Mouse (Mus musculus) hindbrain, embryonic 14.5 days (tissue): ENCODE measurements around the gene Hist1h2bb. TPM values are rescaled to one million over a fixed set of nuclear protein-coding genes. Genes with fewer than 3 reads are reported as not detected.
"Not testable (repeated sequence)": the region's sequence is repeated elsewhere in the genome, so short reads cannot be mapped to it uniquely, and the experiment has no call there.

Source experiments
- ATAC-seq: fragments of 200-750 bp; cut with Nextera tagmentation; 2 replicates; pipeline ENCODE4 v1.8.0; 2017; ENCODE audit warnings: moderate number of reproducible peaks, mild to moderate bottlenecking, moderate TSS enrichment, moderate library complexity; ENCODE audit not compliant: low FRiP score
- DNase-seq: peaks from one replicate; pipeline ENCODE4 v3.0.0-alpha.2; 2015; ENCODE audit warnings: low spot score
- H3K27ac ChIP-seq: fragments of 300-500 bp; sonication (generic); 2 replicates; pipeline ENCODE4 v1.5.1; 2014; ENCODE audit warnings: mild to moderate bottlenecking, moderate library complexity
- H3K27me3 ChIP-seq: fragments of 300-500 bp; sonication (generic); 2 replicates; pipeline ENCODE4 v1.6.1; 2014; ENCODE audit warnings: mild to moderate bottlenecking, low read length, mixed read lengths; ENCODE audit not compliant: control insufficient read depth, insufficient read depth
- H3K36me3 ChIP-seq: fragments of 300-500 bp; sonication (generic); replicated peaks from 2 replicates; pipeline ENCODE4 v1.6.1; 2014; ENCODE audit not compliant: control insufficient read depth, insufficient read depth
- H3K4me1 ChIP-seq: fragments of 300-500 bp; sonication (generic); replicated peaks from 2 replicates; pipeline ENCODE4 v1.6.1; 2014; ENCODE audit warnings: antibody characterized with exemption, low read length, mixed read lengths; ENCODE audit not compliant: control insufficient read depth, insufficient read depth
- H3K4me2 ChIP-seq: fragments of 300-500 bp; sonication (generic); replicated peaks from 2 replicates; pipeline ENCODE4 v1.6.1; 2014; ENCODE audit warnings: mild to moderate bottlenecking, moderate library complexity
- H3K4me3 ChIP-seq: fragments of 300-500 bp; sonication (generic); replicated peaks from 2 replicates; pipeline ENCODE4 v1.5.1; 2014; ENCODE audit warnings: mild to moderate bottlenecking, low read length
- H3K9ac ChIP-seq: fragments of 300-500 bp; sonication (generic); 2 replicates; pipeline ENCODE4 v1.6.1; 2014
- H3K9me3 ChIP-seq: fragments of 300-500 bp; sonication (generic); 2 replicates; pipeline ENCODE4 v1.6.1; 2016; ENCODE audit warnings: low read length; ENCODE audit not compliant: control insufficient read depth
- WGBS: fragments of 180-500 bp; shearing (Covaris S2); extraction: QIAGEN DNeasy Blood & Tissue Kit; methylation state at CpG from one replicate; pipeline ENCODE4 v1.1.7; 2014; 5-methylcytosine and 5-hydroxymethylcytosine counted together
- polyA plus RNA-seq: library from polyadenylated mRNA; unstranded; fragments of >200 nt; fragmentation: Nextera tagmentation; extraction: Ambion mirVana; gene quantifications from 2 replicates; pipeline ENCODE4 v1.2.1, GENCODE M21; 2014

Gene Hist1h2bb
- 0.64 TPM in 1 of 2 replicates, not detected in the other for polyA plus RNA-seq

GRCm38 (mm10) chr13:23746201-23747080, at the start of gene Hist1h2bb:
TSS of gene Hist1h2bb (plus strand) at chr13:23746734.
- Histone ChIP-seq H3K4me2 (peak within 1 kb of the TSS; percentile 84), H3K4me1 (peaks cover 11% of the 10 kb centered on the region), H3K27ac (peak within 1 kb of the TSS; percentile 92), H3K9ac (peak within 1 kb of the TSS; percentile 56), H3K4me3 (peak within 1 kb of the TSS; percentile 29)
- H3K9me3 ChIP-seq, H3K27me3 ChIP-seq, H3K36me3 ChIP-seq: not testable (repeated sequence)
- peak; percentile 84 for DNase-seq
- WGBS, result under 1% methylated on average over 36 of the region's 58 CpGs
- ATAC-seq, result peak; percentile 94

- ATAC-seq, result peak; percentile 46
- H3K4me1 ChIP-seq, result no peaks in the 10 kb centered on the region; the same call in 1 of the 2 replicates
Observed at GRCm38 (mm10) chr13:23697491-23698299, 48.8 kb upstream of the Hist1h2bb start.

GRCm38 (mm10) chr13:23698300-23698693, 48.2 kb upstream of the Hist1h2bb start, which contains the start of gene Hist1h4c:
TSS of gene Hist1h4c (minus strand) at chr13:23698454.
- H3K4me1 ChIP-seq, result no peaks in the 10 kb centered on the region; the same call in 1 of the 2 replicates
- 0% methylated on average over 22 of the region's 22 CpGs for WGBS
- H3K36me3 ChIP-seq, result no peaks in the 10 kb centered on the region
- no peaks in the 10 kb centered on the region for H3K9me3 ChIP-seq
- H3K9ac ChIP-seq, result peak within 1 kb of the TSS; percentile 62
- peak; percentile 100 for DNase-seq
- H3K4me2 ChIP-seq, result peak within 1 kb of the TSS; percentile 72
- no peaks in the 10 kb centered on the region for H3K27me3 ChIP-seq
- peak within 1 kb of the TSS; percentile 90 for H3K27ac ChIP-seq
- ATAC-seq, result peak; percentile 97
- peak within 1 kb of the TSS; percentile 44 for H3K4me3 ChIP-seq

More at GRCm38 (mm10) chr13:23697491-23698299, 48.8 kb upstream of the Hist1h2bb start:
- peak overlapping the region; percentile 62 for H3K9ac ChIP-seq
- DNase-seq, result peak; percentile 66
- peak overlapping the region; percentile 90 for H3K27ac ChIP-seq
- H3K27me3 ChIP-seq, result no peaks in the 10 kb centered on the region
- H3K9me3 ChIP-seq, result no peaks in the 10 kb centered on the region
- peak overlapping the region; percentile 44 for H3K4me3 ChIP-seq
- WGBS, result under 1% methylated on average over 23 of the region's 32 CpGs
- no peaks in the 10 kb centered on the region for H3K36me3 ChIP-seq
- H3K4me2 ChIP-seq, result peak overlapping the region; percentile 72

GRCm38 (mm10) chr13:23698996-23699395, 47.5 kb upstream of the Hist1h2bb start:
- 73% methylated on average over 6 of the region's 6 CpGs for whole genome bisulfite sequencing
- Histone ChIP-seq H3K4me3 (no peak overlapping the region), H3K9me3 (no peaks in the 10 kb centered on the region), H3K36me3 (no peaks in the 10 kb centered on the region), H3K4me1 (no peaks in the 10 kb centered on the region; the same call in 1 of the 2 replicates), H3K4me2 (peak overlapping the region; percentile 72), H3K27me3 (no peaks in the 10 kb centered on the region), H3K9ac (no peak overlapping the region; the same call in none of the 2 replicates), H3K27ac (peak overlapping the region; percentile 90)
- ATAC-seq (no peak), DNase-seq (no peak)

GRCm38 (mm10) chr13:23699767-23700166, 46.8 kb upstream of the Hist1h2bb start:
- 63% methylated on average over 3 of the region's 3 CpGs for WGBS
- Histone ChIP-seq H3K9me3 (no peaks in the 10 kb centered on the region), H3K4me1 (no peaks in the 10 kb centered on the region; the same call in 1 of the 2 replicates), H3K27me3 (no peaks in the 10 kb centered on the region), H3K4me3 (no peak overlapping the region), H3K36me3 (no peaks in the 10 kb centered on the region), H3K4me2 (no peak overlapping the region), H3K27ac (no peak overlapping the region), H3K9ac (no peak overlapping the region)
- DNase-seq (no peak), ATAC-seq (no peak)

GRCm38 (mm10) chr13:23700786-23701520, 45.6 kb upstream of the Hist1h2bb start:
- no peaks in the 10 kb centered on the region for H3K9me3 ChIP-seq
- H3K27me3 ChIP-seq, result no peaks in the 10 kb centered on the region
- 33% methylated on average over 8 of the region's 8 CpGs for WGBS
- no peak overlapping the region for H3K4me3 ChIP-seq
- no peak overlapping the region for H3K27ac ChIP-seq
- no peaks in the 10 kb centered on the region for H3K36me3 ChIP-seq
- H3K4me1 ChIP-seq, result no peaks in the 10 kb centered on the region; the same call in 1 of the 2 replicates
- no peak overlapping the region for H3K4me2 ChIP-seq
- H3K9ac ChIP-seq, result no peak overlapping the region
- ATAC-seq, result peak; percentile 42; the same call in 1 of the 2 replicates
- DNase-seq, result peak; percentile 76

- H3K4me1 ChIP-seq, result no peaks in the 10 kb centered on the region; the same call in 1 of the 2 replicates
- DNase-seq, result no peak
- H3K4me2 ChIP-seq, result no peak overlapping the region
- no peak for ATAC-seq
- no peaks in the 10 kb centered on the region for H3K9me3 ChIP-seq
- WGBS, result 83% methylated on average over 4 of the region's 4 CpGs
- no peak overlapping the region for H3K9ac ChIP-seq
- H3K4me3 ChIP-seq, result no peak overlapping the region
- no peaks in the 10 kb centered on the region for H3K36me3 ChIP-seq
- no peaks in the 10 kb centered on the region for H3K27me3 ChIP-seq
- H3K27ac ChIP-seq, result no peak overlapping the region
Observed at GRCm38 (mm10) chr13:23702220-23702619, 44.3 kb upstream of the Hist1h2bb start.

GRCm38 (mm10) chr13:23702801-23703200, 43.7 kb upstream of the Hist1h2bb start:
- not testable (repeated sequence) for H3K36me3 ChIP-seq, H3K9me3 ChIP-seq, H3K9ac ChIP-seq, DNase-seq, H3K27me3 ChIP-seq, ATAC-seq, H3K4me2 ChIP-seq, H3K4me3 ChIP-seq, H3K27ac ChIP-seq, H3K4me1 ChIP-seq
- 84% methylated on average over 2 of the region's 2 CpGs for WGBS
